Mouse (Mus musculus) urinary bladder, adult 18-20 months (tissue): Measurements from ENCODE around the gene Sept11.

Source experiments
- DNase-seq, 2 experiments: peaks; one replicate each; pipeline ENCODE4 v3.0.0; 2022; ENCODE audit warnings: low spot score in 2 of 2, mixed read lengths in 2 of 2

Gene Sept11

GRCm38 (mm10) chr5:93174675-93175074, 81.4 kb downstream of the Sept11 start:
- DNase-seq, result no peak

GRCm38 (mm10) chr5:93178616-93179015, 85.4 kb downstream of the Sept11 start:
- DNase-seq, result no peak

GRCm38 (mm10) chr5:93180252-93180651, 87.0 kb downstream of the Sept11 start:
- DNase-seq, result no peak

GRCm38 (mm10) chr5:93183311-93183710, 90.1 kb downstream of the Sept11 start:
- DNase-seq, result no peak

- DNase-seq, result no peak
Measured at GRCm38 (mm10) chr5:93184548-93184947, 91.3 kb downstream of the Sept11 start.

DNA sequence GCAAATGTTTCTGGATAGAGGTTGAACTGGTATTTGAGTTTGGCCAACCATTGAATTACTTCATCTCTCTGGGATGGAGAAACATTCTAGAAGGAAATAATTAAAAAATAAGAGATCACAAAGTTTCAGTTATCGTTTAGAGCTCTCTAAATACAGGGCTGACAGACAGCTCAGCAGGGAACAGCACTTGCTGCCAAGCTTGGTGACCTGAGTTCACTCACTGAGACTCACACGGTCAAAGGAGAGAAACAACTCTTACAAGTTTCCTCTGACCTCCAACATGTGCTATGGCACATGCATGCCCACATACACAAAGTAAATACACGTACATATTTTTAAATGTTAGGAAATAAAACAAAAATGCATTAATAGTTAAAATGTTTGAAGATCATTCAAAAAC, 96.4 kb downstream of the Sept11 start:
- DNase-seq, result no peak

DNA sequence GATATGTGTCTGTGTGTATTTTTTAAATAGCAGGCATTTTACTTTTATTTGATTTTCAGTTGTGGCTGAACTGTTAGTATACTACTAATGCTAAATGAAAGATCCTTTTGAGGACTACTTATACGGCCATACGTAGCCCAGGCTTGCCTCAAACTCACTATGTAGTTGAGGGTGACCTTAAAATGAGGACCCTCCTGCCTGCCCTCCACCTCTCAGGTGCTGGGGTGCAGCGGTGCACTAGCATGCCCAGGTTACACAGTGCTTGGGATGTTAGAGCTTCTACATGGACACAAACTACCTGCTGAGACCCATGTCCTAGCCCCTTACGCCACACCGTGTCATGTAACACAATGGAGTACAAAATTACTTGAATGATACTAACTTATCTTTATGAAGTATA, 97.2 kb downstream of the Sept11 start:
- no peak for DNase-seq

- no peak for DNase-seq
Measured at GRCm38 (mm10) chr5:93198232-93198631, 105.0 kb downstream of the Sept11 start.

GRCm38 (mm10) chr5:93201181-93201580, 107.9 kb downstream of the Sept11 start:
- DNase-seq, result no peak

DNA sequence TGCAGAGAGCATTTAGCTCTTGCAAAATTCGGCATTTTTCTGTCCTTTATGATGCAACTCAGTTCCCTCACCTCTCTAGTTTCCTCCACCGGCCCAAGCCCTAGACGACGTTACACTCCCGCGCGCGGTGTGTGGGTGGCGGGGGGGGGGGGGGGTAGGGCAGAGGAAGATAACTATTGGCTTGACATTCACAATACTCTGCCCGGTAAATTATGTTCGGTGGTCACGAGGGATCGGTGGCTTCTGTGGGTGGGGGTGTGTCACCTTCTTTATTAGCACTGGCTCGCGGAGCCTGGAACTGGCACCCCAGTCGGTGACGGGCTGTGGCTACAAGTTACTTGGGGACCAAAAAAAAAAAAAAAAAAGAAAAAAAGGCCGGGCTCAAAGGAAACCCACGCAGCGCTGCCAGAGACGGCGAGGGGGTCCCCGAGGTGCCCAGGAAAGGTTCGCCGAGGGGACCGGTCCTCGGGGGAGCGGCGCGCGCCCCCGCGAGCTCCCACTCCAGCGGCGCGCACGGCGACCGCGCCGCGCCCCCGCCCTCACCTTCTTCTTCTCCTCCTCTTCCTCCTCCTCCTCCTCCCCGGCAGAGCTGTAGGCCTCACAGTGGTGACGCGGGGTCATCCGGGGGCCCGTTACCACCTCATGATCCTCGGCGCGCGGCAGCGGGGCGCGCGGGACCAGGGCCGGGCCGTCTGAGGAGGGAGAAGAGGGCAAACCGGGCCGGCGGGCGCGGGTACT, 112.3 kb downstream of the Sept11 start:
- peak; percentile 30 to 48 for DNase-seq

DNA sequence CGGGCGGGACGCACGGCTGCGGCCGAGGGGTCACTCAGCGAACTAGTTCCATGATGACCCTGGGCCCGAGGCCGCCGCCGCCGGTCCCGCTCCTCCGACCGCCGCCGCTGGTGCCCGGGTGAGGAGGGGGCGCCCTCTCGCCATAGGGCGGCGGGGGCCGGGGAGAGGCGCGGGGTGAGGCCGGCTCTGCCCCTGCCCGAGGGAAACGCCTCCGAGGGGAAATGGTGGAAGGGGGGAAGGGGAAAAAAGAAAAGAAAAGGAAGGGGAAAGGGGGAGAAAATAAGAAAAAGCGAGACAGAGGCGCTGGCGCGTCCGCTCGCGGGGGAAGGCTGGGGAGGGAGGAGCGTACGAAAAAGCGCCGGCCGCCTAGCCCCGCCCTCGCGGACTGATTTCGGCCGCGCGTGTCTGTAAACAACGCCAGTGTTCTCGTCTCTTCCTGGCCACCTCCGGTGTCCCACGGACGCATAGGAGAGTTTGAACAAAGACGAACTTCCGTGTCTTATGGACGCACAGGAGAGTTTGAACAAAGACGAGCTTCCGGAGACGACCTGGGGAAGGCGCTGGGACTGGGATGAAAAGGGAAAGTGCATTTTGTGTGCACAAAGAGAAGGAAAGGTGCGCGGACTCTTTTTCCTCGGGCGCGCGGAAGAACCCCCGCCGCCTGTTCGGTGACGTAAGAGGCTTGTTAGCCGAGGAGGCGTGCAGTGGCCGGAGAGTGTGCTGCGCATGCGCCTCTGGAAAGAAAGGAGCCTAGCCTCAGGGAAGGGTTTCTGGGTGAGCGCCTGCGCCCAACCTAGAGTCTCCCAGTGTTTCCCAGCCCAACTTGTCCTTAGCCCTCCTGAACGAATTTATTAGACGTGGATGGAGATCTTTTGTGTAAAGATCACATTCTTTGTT, 113.1 kb downstream of the Sept11 start, which contains the start of the genes Ccni and 2010109A12Rik:
Gene Ccni, minus strand, starts transcription at position 387 of the 897 bp plus-strand sequence.
Gene 2010109A12Rik, plus strand, starts transcription at position 410 of the 897 bp plus-strand sequence.
- peak; percentile 88 to 93 for DNase-seq

DNA sequence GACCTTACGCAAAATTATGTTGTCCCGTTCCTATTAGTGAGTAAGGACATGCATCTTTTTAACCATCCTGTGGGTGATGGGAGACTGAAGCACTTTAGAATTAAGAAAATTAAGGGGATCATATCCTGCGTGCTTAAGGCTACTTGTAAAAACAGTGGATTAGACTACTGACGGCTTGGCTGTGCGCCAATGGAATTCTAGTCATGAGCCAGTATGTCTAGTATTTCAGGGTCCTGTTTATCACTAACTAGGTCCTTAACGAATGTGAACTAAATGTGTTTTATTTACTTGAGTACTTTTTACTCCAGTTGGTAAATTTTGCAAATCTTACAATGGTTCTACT, 113.7 kb downstream of the Sept11 start:
- peak in 1 of 2 experiments; percentile 22 for DNase-seq

- DNase-seq, result no peak
Measured at GRCm38 (mm10) chr5:93207555-93207954, 114.3 kb downstream of the Sept11 start.

- no peak for DNase-seq
Measured at GRCm38 (mm10) chr5:93218375-93218774, 125.1 kb downstream of the Sept11 start.

- no peak for DNase-seq
Measured at GRCm38 (mm10) chr5:93221661-93222060, 128.4 kb downstream of the Sept11 start.

DNA sequence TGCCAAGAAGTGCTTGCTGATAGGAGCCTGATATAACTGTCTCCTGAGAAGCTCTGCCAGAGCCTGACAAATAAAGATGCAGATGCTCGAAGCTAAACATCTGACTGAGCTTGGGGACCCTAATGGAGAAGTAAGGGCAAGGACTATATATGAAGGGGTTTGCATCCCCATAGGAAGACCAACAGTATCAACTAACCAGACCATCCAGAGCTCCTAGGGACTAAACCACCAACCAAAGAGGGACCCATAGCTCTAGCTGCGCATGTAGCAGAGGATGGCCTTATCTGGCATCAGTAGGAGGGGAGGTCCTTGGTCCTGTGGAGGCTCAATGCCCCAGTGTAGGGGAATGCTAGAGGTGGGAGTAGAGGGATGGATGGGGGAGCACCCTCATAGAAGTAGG, 131.3 kb downstream of the Sept11 start:
- no peak for DNase-seq
